Mouse (Mus musculus) MEL (cell line): ENCODE measurements around the gene Gm7075. TPM values are rescaled to one million over a fixed set of nuclear protein-coding genes. Genes with fewer than 3 reads are reported as not detected.

Experiments used
- DNase-seq: peaks from one replicate; pipeline ENCODE4 v3.0.0; 2011; ENCODE audit warnings: low read depth, low spot score
- H3K27ac ChIP-seq: 2 replicates; pipeline ENCODE4 v1.5.1; 2012; ENCODE audit warnings: low read depth, mild to moderate bottlenecking, control low read depth, low read length, moderate library complexity; ENCODE audit not compliant: control insufficient read depth
- H3K27me3 ChIP-seq, 2 experiments: fragments of 150-350 bp in 1 of 2; sonication (generic) in 1 of 2; 2 replicates each; pipeline ENCODE4 v1.6.1; 2012; ENCODE audit warnings: low read length in 2 of 2, mild to moderate bottlenecking in 2 of 2, improper control_type of control experiment in 1 of 2, moderate library complexity in 1 of 2; ENCODE audit not compliant: insufficient read depth in 2 of 2, control insufficient read depth in 1 of 2
- H3K36me3 ChIP-seq, 2 experiments: 2 replicates each; pipeline ENCODE4 v1.6.1; 2012 to 2014; ENCODE audit warnings: low read length in 2 of 2, improper control_type of control experiment in 1 of 2, inconsistent platforms in 1 of 2, mild to moderate bottlenecking in 1 of 2; ENCODE audit not compliant: insufficient read depth in 2 of 2, control insufficient read depth in 1 of 2
- H3K4me1 ChIP-seq, 2 experiments: fragments of 150-350 bp in 1 of 2; sonication (generic) in 1 of 2; 2 replicates each; pipeline ENCODE4 v1.6.1; 2012; ENCODE audit warnings: low read length in 2 of 2, improper control_type of control experiment in 1 of 2, mild to moderate bottlenecking in 1 of 2; ENCODE audit not compliant: insufficient read depth in 2 of 2, control insufficient read depth in 1 of 2
- H3K4me3 ChIP-seq, 2 experiments: fragments of 150-350 bp in 1 of 2; sonication (generic) in 1 of 2; 2 replicates each; pipeline ENCODE4 v1.5.1; 2012; ENCODE audit warnings: low read depth in 2 of 2, low read length in 2 of 2, mild to moderate bottlenecking in 2 of 2, moderate library complexity in 2 of 2, control low read depth in 1 of 2, improper control_type of control experiment in 1 of 2; ENCODE audit not compliant: control insufficient read depth in 1 of 2, insufficient read depth in 1 of 2
- H3K79me2 ChIP-seq: 2 replicates; pipeline ENCODE4 v1.6.1; 2012; ENCODE audit warnings: mild to moderate bottlenecking, low read length, moderate library complexity; ENCODE audit not compliant: control insufficient read depth, poor library complexity, insufficient read depth
- H3K9ac ChIP-seq: 2 replicates; pipeline ENCODE4 v1.6.1; 2012; ENCODE audit warnings: low read depth, mild to moderate bottlenecking, control low read depth, low read length, moderate library complexity; ENCODE audit not compliant: control insufficient read depth, poor library complexity, severe bottlenecking
- H3K9me3 ChIP-seq: fragments of 150-350 bp; sonication (generic); replicated peaks from 2 replicates; pipeline ENCODE4 v1.6.1; 2012; ENCODE audit warnings: mild to moderate bottlenecking, low read length, improper control_type of control experiment, moderate library complexity; ENCODE audit not compliant: insufficient read depth
- ELF1 ChIP-seq: IDR thresholded peaks from 2 replicates; pipeline ENCODE4 v1.6.1; 2014; ENCODE audit warnings: low read depth, mild to moderate bottlenecking, inconsistent platforms, low read length, improper control_type of control experiment, moderate library complexity
- EP300 ChIP-seq, 2 experiments: IDR thresholded peaks; 2 replicates each; pipeline ENCODE4 v1.6.1; 2011; ENCODE audit warnings: improper control_type of control experiment in 2 of 2, low read length in 2 of 2, low read depth in 1 of 2, mild to moderate bottlenecking in 1 of 2
- ETS1 ChIP-seq: IDR thresholded peaks from 2 replicates; pipeline ENCODE4 v1.6.1; 2012; ENCODE audit warnings: low read depth, mild to moderate bottlenecking, inconsistent platforms, low read length, improper control_type of control experiment, moderate library complexity
- GABPA ChIP-seq: IDR thresholded peaks from 2 replicates; pipeline ENCODE4 v1.6.1; 2012; ENCODE audit warnings: low read depth, mild to moderate bottlenecking, inconsistent platforms, low read length, improper control_type of control experiment, moderate library complexity
- HCFC1 ChIP-seq: IDR thresholded peaks from 2 replicates; pipeline ENCODE4 v1.6.1; 2012; ENCODE audit warnings: low read depth, mild to moderate bottlenecking, inconsistent platforms, low read length, improper control_type of control experiment, moderate library complexity
- JUND ChIP-seq: IDR thresholded peaks from 2 replicates; pipeline ENCODE4 v1.6.1; 2011; ENCODE audit warnings: low read depth, mild to moderate bottlenecking, improper control_type of control experiment, low read length
- MAZ ChIP-seq: IDR thresholded peaks from 2 replicates; pipeline ENCODE4 v1.6.1; 2012; ENCODE audit warnings: low read depth, mild to moderate bottlenecking, inconsistent platforms, low read length, improper control_type of control experiment
- MEF2A ChIP-seq: IDR thresholded peaks from 2 replicates; pipeline ENCODE4 v1.6.1; 2014; ENCODE audit warnings: low read depth, mild to moderate bottlenecking, inconsistent platforms, low read length, improper control_type of control experiment; ENCODE audit not compliant: poor library complexity, insufficient replicate concordance, severe bottlenecking; ENCODE audit errors: extremely low read depth
- NELFE ChIP-seq: IDR thresholded peaks from 2 replicates; pipeline ENCODE4 v1.6.1; 2011; ENCODE audit warnings: low read depth, low read length, improper control_type of control experiment
- TAL1 ChIP-seq: IDR thresholded peaks from 2 replicates; pipeline ENCODE4 v1.6.1; 2012; ENCODE audit warnings: mild to moderate bottlenecking, inconsistent platforms, low read length, moderate library complexity, mixed read lengths
- TCF12 ChIP-seq: IDR thresholded peaks from 2 replicates; pipeline ENCODE4 v1.6.1; 2014; ENCODE audit warnings: low read depth, mild to moderate bottlenecking, inconsistent platforms, low read length, improper control_type of control experiment, moderate library complexity
- UBTF ChIP-seq: IDR thresholded peaks from 2 replicates; pipeline ENCODE4 v1.6.1; 2012; ENCODE audit warnings: low read depth, mild to moderate bottlenecking, inconsistent platforms, low read length, improper control_type of control experiment, moderate library complexity, borderline replicate concordance; ENCODE audit not compliant: insufficient read depth
- USF1 ChIP-seq: IDR thresholded peaks from 2 replicates; pipeline ENCODE4 v1.6.1; 2014; ENCODE audit warnings: low read depth, mild to moderate bottlenecking, inconsistent platforms, low read length, improper control_type of control experiment, moderate library complexity
- ZC3H11A ChIP-seq: IDR thresholded peaks from 2 replicates; pipeline ENCODE4 v1.6.1; 2012; ENCODE audit warnings: low read depth, mild to moderate bottlenecking, inconsistent platforms, low read length, improper control_type of control experiment
- polyA plus RNA-seq, 2 experiments: library from polyadenylated mRNA; stranded (reverse) in 1 of 2; unstranded in 1 of 2; fragments of >175 nt in 1 of 2; fragments of >200 nt in 1 of 2; gene quantifications; 2 replicates each; pipeline versions ENCODE4 v1.2.1 to v1.2.4; 2012; ENCODE audit warnings: low replicate concordance in 2 of 2, low read depth in 1 of 2; ENCODE audit not compliant: insufficient read length in 2 of 2, insufficient read depth in 1 of 2, missing spikeins in 1 of 2
- total RNA-seq: library from RNA; depleted of rRNA; stranded (reverse); fragments of 300-350 nt; gene quantifications from 2 replicates; pipeline ENCODE4 v1.2.3, GENCODE M21; 2012

Gm7075 gene
- total and polyA plus RNA-seq, 3 experiments: not detected

- no peaks in the 10 kb centered on the region for H3K27me3 ChIP-seq
- H3K27ac ChIP-seq: no peak overlapping the region
- H3K79me2 ChIP-seq: no peaks in the 10 kb centered on the region
Observed at GRCm38 (mm10) chr10:63402731-63403504, 18.7 kb downstream of the Gm7075 start.

GRCm38 (mm10) chr10:63396963-63397362 lies 24.6 kb downstream of the Gm7075 start:
- no peaks in the 10 kb centered on the region for H3K27me3 ChIP-seq
- no peak overlapping the region for H3K4me3 ChIP-seq
- no peak overlapping the region for H3K9ac ChIP-seq
- TF ChIP-seq ZC3H11A (no peak), EP300 (IDR thresholded peaks at IDR 0.05; ENCODE audit: low read depth in 1 of 2, low read length in 2 of 2) (no peak), UBTF (no peak), USF1 (no peak)
- TF ChIP-seq, all 39 proteins: peak for 0
- Histone ChIP-seq H3K27ac (no peak overlapping the region), H3K4me1 (no peaks in the 10 kb centered on the region), H3K9me3 (no peaks in the 10 kb centered on the region), H3K36me3 (no peaks in the 10 kb centered on the region), H3K79me2 (no peaks in the 10 kb centered on the region)
- no peak for DNase-seq

More at GRCm38 (mm10) chr10:63402731-63403504, 18.7 kb downstream of the Gm7075 start:
- H3K4me3 ChIP-seq: no peak overlapping the region
- no peaks in the 10 kb centered on the region for H3K36me3 ChIP-seq
- TF ChIP-seq USF1: no peak
- DNase-seq: no peak
- H3K9ac ChIP-seq: no peak overlapping the region
- no peaks in the 10 kb centered on the region for H3K4me1 ChIP-seq
- H3K9me3 ChIP-seq: no peaks in the 10 kb centered on the region

GRCm38 (mm10) chr10:63388948-63389347 lies 32.6 kb downstream of the Gm7075 start:
- Histone ChIP-seq H3K4me1 (peaks cover 0 to 3% of the 10 kb centered on the region in 2 experiments; a peak in 1 of 4 replicates), H3K4me3 (no peak overlapping the region), H3K36me3 (no peaks in the 10 kb centered on the region; a peak in 1 of 4 replicates), H3K27me3 (no peaks in the 10 kb centered on the region), H3K9me3 (no peaks in the 10 kb centered on the region), H3K79me2 (no peaks in the 10 kb centered on the region), H3K27ac (no peak overlapping the region), H3K9ac (no peak overlapping the region)
- DNase-seq: no peak
- TF ChIP-seq GABPA (no peak), TCF12 (no peak), ZC3H11A (no peak), MAZ (no peak), JUND (no peak), HCFC1 (no peak), ELF1 (no peak), TAL1 (no peak), MEF2A (no peak), NELFE (no peak), ETS1 (no peak)
